Mouse (Mus musculus) adrenal gland, adult 8-10 months (tissue): Measurements from ENCODE around the gene Olfr868. TPM values are rescaled to one million over a fixed set of nuclear protein-coding genes. Genes with fewer than 3 reads are reported as not detected.

Experiments
- DNase-seq: peaks from one replicate; pipeline ENCODE4 v3.0.0; 2022
- total RNA-seq, 4 experiments: library from RNA; stranded (reverse); gene quantifications; 2 replicates each; pipeline ENCODE4 v1.2.4; 2022

The Olfr868 gene
- not detected for total RNA-seq

DNA sequence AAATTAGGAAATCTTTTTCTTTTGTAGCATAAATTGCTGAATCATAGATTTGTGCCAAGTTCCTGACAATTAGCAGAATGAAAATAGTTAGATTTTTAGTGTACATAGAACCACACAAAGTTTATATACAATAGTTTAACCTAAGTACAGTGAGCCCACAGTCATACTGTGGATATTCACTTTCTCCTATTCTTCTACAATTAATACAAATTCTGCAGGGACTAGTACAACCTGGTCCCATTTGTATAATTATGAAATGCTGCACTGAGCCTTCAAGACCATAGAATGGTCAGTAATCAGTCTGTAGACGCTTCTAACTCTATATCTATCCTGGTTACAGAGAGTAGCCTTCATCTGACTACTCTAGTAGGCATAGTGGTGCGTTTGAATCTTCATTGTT, at the start of gene Olfr868:
Gene Olfr868 (plus strand): TSS at position 301 of the 400 bp plus-strand sequence.
- DNase-seq: no peak

DNA sequence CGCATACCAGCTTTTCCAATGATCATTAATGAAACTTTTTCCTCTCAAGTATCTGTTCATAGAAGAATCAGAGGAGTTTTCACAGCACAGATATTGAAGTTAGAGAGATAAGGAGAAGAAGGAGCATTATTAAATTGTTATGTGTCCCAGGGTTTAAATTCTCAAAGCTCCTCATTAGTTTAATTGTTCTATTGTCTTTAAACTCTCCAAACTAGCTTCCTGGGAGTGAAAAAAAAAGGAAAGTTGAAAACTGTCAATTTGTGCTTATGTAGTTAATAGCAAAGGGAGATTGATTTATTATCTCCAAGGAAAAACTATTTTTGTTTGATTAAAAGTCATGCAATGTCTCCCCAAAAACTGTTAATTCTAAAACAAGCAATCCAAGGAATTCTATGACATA, 41.0 kb upstream of the Olfr868 start, which contains the start of gene Olfr867:
Gene Olfr867 (minus strand): TSS at position 101 of the 400 bp plus-strand sequence.
- no peak for DNase-seq

DNA sequence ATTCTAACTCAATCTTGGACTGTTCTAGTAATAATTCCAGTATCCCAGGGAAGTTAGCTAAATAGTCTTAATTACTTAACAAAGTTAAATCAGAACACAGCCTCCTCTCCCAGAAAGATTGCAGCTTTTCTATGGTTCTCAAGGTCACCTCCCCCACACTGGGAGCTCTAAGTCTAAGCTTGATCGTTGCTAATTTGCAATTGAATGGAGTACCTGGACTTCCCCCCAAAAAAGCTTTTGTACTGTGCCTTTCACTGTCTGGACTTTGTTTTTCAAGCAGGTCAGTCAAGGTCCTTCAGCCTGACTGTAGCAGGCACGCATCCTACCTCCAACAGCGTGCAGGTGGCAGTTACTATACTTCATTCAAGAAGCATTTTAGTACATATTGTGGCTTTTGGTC, 28.2 kb upstream of the Olfr868 start:
- DNase-seq: no peak

DNA sequence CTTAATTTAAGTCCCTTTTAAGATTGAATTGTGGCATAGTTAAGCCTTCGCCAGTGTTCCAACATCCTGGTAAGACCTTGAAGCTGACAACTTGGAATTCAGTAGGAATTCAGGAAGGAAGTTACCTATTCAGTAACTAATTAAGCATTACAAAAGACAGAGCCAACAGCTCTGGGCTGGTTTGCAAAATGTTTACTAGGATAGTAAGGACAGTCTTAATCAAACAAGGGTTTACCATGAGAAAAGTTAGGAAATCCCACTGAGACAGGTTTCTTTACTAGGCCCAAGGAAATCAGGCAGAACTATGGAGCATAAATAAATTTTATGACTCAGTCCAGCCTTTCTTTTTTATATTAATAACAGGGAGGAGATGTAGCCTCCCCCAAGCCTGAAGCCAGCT, 27.1 kb upstream of the Olfr868 start:
- no peak for DNase-seq

DNA sequence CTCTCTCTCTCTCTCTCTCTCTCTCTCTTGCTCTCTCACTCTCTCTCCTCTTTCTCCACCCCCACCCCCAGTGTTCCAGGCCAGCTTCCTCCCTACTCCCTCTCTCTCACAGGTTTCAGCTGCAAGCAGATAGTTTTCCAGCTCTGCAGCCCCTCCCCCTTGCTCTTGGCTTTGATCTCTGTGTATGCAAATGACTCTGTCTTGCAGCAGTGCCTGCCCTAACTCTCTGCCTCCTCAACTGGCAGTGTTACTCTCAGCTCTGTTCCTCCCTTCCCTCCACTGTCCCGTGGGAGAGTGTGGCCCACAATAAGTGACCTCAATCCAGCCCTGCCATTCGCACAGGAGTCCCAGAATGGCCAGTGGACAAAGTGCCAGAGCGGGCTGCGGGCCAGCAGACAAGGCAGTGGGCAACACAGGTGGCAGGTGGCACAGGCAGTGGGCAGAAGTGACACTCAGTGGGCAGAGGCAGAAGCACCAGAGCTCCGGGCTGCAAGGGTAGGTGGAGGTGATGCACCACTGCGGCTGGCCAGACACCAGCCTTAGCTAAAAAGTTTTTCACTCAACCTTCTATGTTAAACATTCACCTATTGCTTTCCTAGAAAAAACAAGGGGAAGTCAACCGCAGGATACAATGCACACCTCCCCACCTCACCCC, 24.8 kb upstream of the Olfr868 start:
- DNase-seq: no peak

DNA sequence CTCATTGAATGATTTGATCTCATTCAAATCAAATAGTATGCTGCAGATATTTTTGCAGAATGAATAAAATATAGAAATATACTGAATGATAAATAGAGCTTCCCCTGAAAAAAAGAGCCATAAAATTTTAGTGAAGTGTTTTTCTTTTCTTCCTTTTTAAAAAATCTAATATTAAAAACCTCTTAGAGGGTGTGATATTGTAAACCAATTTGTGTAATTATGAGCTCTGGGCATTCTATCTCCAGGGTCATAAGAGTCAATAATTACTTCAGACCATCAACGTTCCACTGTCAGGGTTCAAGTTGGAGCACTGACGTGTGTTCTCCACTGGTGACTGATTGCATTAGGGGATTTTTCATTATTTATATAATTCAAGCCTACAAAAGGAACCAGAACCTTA, 30.3 kb downstream of the Olfr868 start, which contains the start of gene Olfr869:
Gene Olfr869 (plus strand): TSS at position 301 of the 400 bp plus-strand sequence.
- no peak for DNase-seq

DNA sequence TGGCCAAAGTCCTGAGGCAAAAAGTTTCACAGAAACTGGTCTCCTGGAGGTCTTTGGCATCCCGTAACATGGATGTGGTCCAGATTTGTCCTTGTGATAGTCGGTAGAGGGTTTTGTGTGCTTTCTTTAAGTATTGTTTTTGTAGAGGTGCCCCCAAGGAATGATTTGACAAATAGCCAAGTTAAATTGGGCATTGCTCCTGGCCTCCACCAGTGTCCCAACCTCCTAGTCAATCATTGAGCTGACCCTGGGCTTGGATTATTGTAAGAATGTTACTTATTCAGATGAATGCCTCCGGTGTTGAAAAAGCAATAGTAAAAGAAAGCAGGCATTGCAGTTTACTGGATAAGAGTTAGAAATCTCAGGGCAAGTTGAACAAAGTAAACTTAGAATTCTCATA, 51.3 kb downstream of the Olfr868 start:
- DNase-seq: no peak

Other genes starting within 250 kb of the Olfr868 start
- gene Olfr860, start 248.9 kb upstream of the Olfr868 start, total RNA-seq: not detected
- gene Olfr862, start 210.6 kb upstream of the Olfr868 start, total RNA-seq: not detected
- gene Olfr77, start 181.8 kb upstream of the Olfr868 start, total RNA-seq: not detected
- gene Olfr866, start 70.6 kb upstream of the Olfr868 start, total RNA-seq: not detected
- gene Olfr867, start 41.1 kb upstream of the Olfr868 start, total RNA-seq: not detected
- gene Olfr869, start 30.4 kb downstream of the Olfr868 start, total RNA-seq: not detected
- gene Olfr870, start 75.4 kb downstream of the Olfr868 start, total RNA-seq: not detected
- gene Olfr871, start 113.6 kb downstream of the Olfr868 start, total RNA-seq: not detected
- gene Olfr872, start 138.5 kb downstream of the Olfr868 start, total RNA-seq: not detected
- not detected for gene Olfr39, start 183.7 kb downstream of the Olfr868 start, total RNA-seq
- not detected for gene Olfr873, start 199.9 kb downstream of the Olfr868 start, total RNA-seq
- not detected for gene Olfr18, start 237.5 kb downstream of the Olfr868 start, total RNA-seq